Mouse (Mus musculus) gastrocnemius, postnatal 14 days (tissue): ENCODE measurements at regions not wholly inside any gene's neighbourhood (a gene's known extent, or its start where the extent isn't known, plus 50 kb on each side); places are given as distances from the start of the nearest gene placed in this dataset.

Source experiments
- DNase-seq: peaks from one replicate; pipeline ENCODE4 v3.0.0; 2021; ENCODE audit warnings: mixed read lengths
- intact Hi-C: fragments of 180-260 bp; cut with DNase I; formaldehyde crosslinking; loops from one replicate; pipeline ENCODE4 v1.15.1; 2025; ENCODE audit warnings: low total_unique reads

GRCm38 (mm10) chr2:161342648-161343047 is 233.8 kb upstream of the Chd6 start:
- intact Hi-C loops: no loop called here
- DNase-seq: no peak

- peak; percentile 40 for DNase-seq
- intact Hi-C loops: no loop called here
Observed at GRCm38 (mm10) chr2:161341368-161341891, 232.6 kb upstream of the Chd6 start.

GRCm38 (mm10) chr2:161340291-161340690 is 231.4 kb upstream of the Chd6 start:
- no peak for DNase-seq
- intact Hi-C loops: no loop called here

- intact Hi-C loops: no loop called here
- DNase-seq: no peak
Observed at GRCm38 (mm10) chr2:161339327-161340001, 230.6 kb upstream of the Chd6 start.

GRCm38 (mm10) chr2:161338953-161339326 is 230.1 kb upstream of the Chd6 start:
- intact Hi-C loops: no loop called here
- DNase-seq: peak; percentile 36

GRCm38 (mm10) chr2:161332653-161333052 is 223.8 kb upstream of the Chd6 start:
- no peak for DNase-seq
- intact Hi-C loops: no loop called here

- DNase-seq: peak; percentile 20
- intact Hi-C loops: no loop called here
Observed at GRCm38 (mm10) chr2:161331850-161332365, 223.0 kb upstream of the Chd6 start.

- no peak for DNase-seq
- intact Hi-C loops: no loop called here
Observed at GRCm38 (mm10) chr2:161302796-161303195, 193.9 kb upstream of the Chd6 start.

GRCm38 (mm10) chr2:161268861-161269413 is 160.1 kb upstream of the Chd6 start:
- intact Hi-C loops: loop anchor here (2.0 kb wide), 1 partner anchor 36 kb away; no protein-coding TSS in a partner anchor
- no peak for DNase-seq

- intact Hi-C loops: no loop called here
- DNase-seq: no peak
Observed at GRCm38 (mm10) chr2:161266476-161266875, 157.6 kb upstream of the Chd6 start.

- DNase-seq: no peak
- intact Hi-C loops: no loop called here
Observed at GRCm38 (mm10) chr2:161265211-161265610, 156.3 kb upstream of the Chd6 start.

- intact Hi-C loops: no loop called here
- no peak for DNase-seq
Observed at GRCm38 (mm10) chr2:161252761-161253160, 143.9 kb upstream of the Chd6 start.

GRCm38 (mm10) chr2:161241665-161242064 is 132.8 kb upstream of the Chd6 start:
- DNase-seq: no peak
- intact Hi-C loops: no loop called here

- intact Hi-C loops: no loop called here
- DNase-seq: no peak
Observed at GRCm38 (mm10) chr2:161237280-161237819, 128.5 kb upstream of the Chd6 start.

- no peak for DNase-seq
- intact Hi-C loops: no loop called here
Observed at GRCm38 (mm10) chr2:161233155-161233741, 124.4 kb upstream of the Chd6 start.

- intact Hi-C loops: no loop called here
- no peak for DNase-seq
Observed at GRCm38 (mm10) chr2:161231405-161231804, 122.5 kb upstream of the Chd6 start.

GRCm38 (mm10) chr2:161215736-161216135 is 106.9 kb upstream of the Chd6 start:
- intact Hi-C loops: no loop called here
- DNase-seq: no peak

- DNase-seq: peak; percentile 69
- intact Hi-C loops: no loop called here
Observed at GRCm38 (mm10) chr2:161214681-161215458, 106.0 kb upstream of the Chd6 start.

- DNase-seq: no peak
- intact Hi-C loops: no loop called here
Observed at GRCm38 (mm10) chr2:161212322-161212882, 103.5 kb upstream of the Chd6 start.
